Mouse (Mus musculus) right cerebral cortex, adult 2 months (tissue): ENCODE data around the gene Wdr20rt.
"Not testable (repeated sequence)": the region's sequence is repeated elsewhere in the genome, so short reads cannot be mapped to it uniquely, and the experiment has no call there.

Experiments
- DNase-seq, 2 experiments: peaks; one replicate each; pipeline ENCODE4 v3.0.0; 2021 to 2022; ENCODE audit warnings: low spot score in 2 of 2

Wdr20rt gene

DNA sequence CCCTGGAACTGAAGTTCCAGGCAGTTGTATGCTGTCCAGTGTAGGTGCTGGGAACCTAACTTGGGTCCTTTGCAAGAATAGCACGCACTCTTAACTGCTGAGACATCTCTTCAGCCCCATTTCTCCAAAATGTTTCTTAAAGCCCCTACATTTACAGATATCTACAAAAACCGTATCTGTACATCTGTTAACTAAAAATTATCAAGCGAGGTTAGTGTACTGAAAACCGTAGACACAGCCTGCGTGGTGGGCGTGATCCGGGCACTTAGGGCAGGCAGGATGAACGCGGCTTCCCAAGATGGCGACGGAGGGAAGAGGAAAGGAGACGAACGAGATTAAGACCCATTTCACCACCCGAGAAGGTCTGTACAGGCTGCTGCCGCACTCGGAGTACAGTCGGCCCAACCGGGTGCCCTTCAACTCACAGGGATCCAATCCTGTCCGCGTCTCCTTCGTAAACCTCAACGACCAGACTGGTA lies at the start of gene Wdr20rt:
Gene Wdr20rt (plus strand): TSS at position 51 of the 479 bp plus-strand sequence.
- DNase-seq: no peak

DNA sequence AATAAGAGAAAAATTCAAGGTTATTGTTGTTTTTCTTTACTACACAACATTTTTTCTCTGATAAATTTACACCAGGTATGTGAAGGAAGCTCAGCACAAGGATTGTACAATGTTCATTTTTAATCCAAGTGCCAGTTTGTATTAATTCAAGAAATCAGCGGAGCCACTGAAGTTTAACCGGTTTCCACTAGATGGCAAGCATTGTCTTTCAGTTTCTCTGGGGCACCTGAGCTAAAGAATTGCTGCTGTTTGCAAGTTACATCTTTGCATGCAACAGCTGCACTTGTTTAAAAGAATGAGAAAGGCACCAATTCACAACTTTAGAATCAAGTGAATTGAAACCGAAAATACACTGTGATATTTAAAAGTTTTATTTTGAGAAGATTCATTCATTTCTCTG lies 38.0 kb upstream of the Wdr20rt start:
- peak; percentile 22 to 56 for DNase-seq

DNA sequence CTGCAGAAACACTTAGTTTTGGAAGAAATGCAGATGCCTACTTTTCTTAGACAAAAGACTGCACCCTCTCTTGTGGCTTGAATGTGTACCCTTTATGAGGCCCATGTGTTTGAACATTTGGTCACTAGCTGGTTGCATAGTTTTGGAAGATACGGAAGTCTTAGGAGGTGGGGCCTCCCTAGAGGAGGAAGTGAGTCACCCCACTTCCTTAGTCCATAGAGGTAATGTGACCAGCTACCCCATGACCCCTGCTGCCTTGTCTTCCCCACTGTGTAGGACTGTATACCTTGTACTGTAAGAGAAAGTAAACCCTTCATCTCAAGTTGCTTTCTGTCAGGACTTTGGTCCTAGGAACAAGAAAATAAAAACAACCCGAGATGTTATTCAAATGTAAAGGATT lies 36.1 kb upstream of the Wdr20rt start:
- no peak for DNase-seq

DNA sequence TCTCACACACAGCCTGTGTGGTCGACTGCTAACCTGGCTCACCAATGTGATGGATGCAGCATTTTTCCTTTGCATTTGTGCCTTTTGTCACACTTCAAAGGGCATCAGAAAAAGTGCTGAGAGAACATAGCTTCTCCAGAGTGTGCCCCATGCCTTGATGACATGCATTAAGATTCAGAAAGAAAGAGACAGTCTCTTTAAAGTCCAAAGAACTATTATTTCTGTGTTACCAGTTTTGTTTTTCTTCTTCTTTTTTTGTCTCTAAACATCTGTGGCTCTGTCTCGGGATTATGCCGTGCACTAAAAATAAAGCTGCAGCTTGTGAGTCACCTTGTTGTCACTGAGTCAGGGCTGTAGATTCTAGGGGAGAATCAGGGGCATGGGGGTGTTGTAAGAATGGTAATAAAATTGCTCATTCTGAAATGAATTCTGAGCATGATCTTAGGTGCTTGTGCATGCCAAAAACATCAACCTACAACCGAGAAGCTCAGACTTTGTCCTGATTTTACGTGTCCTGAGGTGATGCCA lies 31.2 kb upstream of the Wdr20rt start:
- DNase-seq: peak; percentile 41 to 59

DNA sequence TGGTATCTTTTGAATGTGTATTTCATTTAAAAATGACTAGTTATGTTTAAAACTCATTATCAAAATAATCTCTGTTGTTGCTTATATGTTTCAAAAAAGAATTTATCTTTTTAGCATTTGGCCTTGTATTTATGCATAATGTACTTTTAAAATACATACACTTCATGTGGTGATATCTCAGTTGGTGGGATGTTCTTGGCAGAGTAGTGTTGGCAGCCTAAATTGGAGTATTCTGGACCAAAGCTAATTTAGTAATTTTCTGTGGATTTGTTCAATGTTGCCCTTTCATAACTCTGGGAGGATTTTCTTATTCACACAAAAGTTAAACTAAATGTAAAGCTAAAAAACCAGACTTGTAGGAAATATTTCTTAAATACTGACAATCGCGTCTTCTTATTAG lies 23.5 kb upstream of the Wdr20rt start:
- peak in 1 of 2 experiments; percentile 7 for DNase-seq

DNA sequence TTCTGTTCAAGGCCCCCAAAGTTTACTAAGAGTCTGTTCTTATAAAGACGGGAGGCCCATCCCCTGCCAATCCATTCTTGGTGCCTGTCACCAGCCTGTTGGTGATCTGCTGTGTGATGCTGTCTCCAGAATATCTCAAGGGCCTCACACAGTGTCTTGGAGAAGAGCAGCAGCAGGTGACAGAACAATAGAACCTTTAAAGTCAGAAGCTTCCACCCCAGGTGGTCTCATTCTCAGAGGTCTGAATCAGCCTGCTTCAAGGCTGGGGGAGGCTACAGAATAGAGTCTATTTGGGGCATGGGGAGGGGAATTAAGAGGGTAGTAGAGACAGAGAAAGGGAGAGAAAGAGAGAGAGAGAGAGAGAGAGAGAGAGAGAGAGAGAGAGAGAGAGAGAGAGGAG lies 18.9 kb upstream of the Wdr20rt start:
- DNase-seq: no peak

DNA sequence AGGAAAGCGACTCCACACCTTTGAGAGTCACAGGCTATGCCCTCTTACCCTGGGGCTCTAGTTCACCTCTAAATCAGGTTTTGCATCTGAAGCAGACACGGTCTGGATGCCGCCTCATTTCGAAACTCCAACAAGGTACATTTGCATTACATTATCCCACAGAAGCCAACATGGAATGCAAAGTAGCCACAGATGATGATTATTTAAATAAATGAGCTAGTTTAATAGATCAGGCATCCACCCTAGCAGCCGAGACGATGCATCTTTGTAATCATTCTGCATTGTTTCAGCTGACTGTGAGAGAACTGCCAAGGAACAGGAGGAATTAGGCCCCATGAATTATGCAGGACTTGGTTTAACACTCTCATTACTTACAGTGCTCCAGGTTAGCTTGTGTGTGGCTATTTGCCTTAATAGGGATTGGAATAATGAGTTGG lies 8.9 kb upstream of the Wdr20rt start:
- DNase-seq: no peak

DNA sequence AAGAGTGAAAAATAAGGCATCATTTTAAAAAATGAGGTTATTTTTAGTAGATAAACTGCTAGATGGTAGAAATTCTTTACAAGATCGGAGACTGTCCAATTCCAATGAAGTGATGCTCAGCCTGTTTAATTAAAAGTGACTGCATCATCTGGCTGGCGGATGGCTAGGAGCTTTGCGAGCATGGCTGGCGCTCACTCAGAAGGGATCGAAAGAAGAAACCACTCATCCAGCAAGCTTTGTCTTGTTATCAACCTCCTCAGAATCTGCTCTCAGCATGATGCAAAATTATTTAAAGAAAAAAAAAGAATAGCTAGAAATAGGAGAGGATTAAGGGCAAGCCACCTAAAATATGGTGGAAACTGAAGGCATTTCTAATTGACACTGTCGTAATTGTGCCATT lies 3.3 kb downstream of the Wdr20rt start:
- no peak for DNase-seq

DNA sequence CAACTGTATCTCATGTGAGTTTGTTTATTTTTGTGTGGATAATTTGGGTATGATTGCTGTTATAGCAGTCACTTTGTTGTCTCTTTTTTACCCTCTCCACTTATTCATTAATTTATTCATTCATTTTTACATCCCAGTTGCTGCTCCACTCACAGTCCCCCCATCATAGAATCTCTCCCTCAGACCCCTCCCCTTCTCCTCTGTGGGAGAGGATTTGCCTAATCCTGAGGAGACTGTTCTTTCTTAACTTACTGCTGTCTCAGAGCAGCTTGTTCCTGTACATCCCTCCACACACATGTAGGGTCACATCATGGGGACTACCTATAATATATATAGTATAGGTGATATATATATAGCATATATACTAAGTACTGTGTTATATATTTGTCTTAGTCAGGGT lies 3.7 kb downstream of the Wdr20rt start:
- no peak for DNase-seq

DNA sequence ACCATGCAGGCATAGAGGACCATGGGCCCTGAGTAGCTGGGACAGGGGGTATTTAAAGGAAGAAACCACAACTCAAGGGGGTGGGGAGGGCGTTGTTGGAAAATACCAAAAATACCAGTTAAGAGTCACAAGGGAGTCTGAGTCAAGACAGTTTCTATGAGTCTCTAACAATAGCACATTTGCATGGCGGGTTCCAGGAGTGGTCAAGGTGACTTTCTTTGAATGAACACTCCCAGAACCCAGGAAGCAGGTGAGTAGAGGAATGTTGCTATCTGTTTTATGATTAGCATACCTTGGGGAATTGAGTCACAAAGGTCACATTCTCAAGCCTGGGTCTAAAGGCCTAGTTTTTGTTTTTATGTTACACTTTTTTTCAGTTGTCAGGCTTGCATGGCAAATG lies 7.5 kb downstream of the Wdr20rt start:
- not testable (repeated sequence) for DNase-seq

DNA sequence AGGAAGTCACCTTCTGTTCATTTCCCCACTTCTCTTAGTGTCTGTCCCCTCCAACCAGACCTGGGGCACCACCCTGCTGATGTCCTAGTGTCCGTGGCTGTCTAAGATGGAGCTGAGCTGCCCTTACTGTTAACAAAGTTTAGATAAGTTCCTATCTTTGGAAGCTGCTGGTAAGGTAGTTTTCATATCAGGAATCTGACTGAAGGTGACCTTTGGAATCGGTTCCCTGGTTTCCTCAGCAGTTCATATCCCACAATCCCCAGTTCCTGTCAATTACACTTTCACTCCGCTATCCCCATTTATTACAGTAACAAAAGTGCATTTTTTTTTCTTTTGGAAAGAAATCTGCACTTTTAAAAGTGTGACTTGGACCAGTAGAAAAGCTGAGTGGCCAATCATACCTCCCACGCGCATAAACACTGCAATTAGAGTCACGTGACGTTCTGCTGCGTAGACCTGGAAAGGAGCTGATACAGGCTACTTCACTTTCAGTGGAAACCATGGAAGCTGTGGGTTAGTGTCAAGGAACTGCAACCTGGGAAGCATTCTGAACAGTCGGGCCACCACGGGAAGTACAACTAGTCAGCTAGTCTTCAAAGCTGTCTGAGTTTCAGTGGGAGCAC lies 24.9 kb downstream of the Wdr20rt start:
- DNase-seq: no peak

DNA sequence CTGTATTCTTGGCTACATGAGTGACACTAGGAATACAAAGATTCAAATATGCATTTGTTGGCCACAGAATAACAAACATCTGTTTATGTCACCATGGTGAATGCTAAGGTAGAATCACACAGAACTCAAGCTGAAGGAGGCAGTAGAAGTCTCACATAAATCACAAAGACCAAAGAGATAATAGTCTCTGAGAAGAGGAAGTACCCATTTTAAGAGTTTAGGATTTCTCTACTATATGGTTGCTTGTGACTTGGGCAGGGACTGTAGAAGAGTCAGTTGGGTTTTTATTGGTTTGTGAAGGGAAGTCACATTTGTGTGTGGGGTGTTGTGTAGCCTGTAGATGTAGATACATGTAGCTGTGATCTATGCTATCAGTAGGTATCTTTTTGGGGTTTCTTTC lies 31.6 kb downstream of the Wdr20rt start:
- DNase-seq: no peak

DNA sequence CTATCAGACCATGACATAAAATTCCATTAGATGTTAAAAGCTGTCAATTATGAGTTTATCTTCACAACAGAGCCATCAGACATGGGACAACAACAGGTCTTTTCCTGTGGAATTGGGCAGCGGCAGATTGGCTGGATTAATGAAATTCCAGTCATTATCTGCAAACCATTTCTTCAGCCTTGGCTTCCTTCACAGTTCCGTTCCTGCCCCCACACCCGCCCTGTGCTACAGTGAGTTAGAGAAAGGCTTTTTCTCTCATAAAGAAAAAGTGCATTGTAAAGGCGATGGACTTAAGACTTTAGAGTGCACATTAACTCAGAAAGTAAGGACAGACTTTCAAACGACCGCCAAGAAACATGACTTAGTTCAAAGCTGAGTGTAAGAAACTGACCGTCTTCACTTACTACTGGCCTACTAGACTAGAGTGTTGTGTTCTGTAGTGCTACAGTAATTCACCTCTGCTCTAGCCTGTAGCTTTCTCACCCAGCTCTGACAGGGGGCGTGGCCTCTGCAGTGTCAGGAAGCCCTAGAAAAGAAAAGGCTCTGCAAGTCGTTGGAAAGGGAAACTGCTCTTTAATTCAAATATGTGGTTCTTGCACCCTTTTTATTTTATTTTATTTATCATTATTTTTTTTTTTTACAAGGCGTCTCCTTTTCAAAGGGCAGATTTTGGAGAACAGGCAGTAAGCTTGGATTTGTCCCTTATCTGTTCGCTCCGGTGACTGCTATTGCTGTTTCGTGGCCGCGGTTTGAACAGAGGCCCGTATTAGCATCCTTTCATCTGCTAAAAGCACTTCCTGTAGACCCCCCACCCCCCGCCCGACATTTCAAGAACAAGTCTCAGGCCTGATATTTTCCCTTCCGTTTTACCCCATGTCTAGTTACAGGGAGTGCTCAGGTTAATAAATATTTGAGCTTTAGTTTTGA lies 33.2 kb downstream of the Wdr20rt start:
- peak; percentile 5 to 15 for DNase-seq

DNA sequence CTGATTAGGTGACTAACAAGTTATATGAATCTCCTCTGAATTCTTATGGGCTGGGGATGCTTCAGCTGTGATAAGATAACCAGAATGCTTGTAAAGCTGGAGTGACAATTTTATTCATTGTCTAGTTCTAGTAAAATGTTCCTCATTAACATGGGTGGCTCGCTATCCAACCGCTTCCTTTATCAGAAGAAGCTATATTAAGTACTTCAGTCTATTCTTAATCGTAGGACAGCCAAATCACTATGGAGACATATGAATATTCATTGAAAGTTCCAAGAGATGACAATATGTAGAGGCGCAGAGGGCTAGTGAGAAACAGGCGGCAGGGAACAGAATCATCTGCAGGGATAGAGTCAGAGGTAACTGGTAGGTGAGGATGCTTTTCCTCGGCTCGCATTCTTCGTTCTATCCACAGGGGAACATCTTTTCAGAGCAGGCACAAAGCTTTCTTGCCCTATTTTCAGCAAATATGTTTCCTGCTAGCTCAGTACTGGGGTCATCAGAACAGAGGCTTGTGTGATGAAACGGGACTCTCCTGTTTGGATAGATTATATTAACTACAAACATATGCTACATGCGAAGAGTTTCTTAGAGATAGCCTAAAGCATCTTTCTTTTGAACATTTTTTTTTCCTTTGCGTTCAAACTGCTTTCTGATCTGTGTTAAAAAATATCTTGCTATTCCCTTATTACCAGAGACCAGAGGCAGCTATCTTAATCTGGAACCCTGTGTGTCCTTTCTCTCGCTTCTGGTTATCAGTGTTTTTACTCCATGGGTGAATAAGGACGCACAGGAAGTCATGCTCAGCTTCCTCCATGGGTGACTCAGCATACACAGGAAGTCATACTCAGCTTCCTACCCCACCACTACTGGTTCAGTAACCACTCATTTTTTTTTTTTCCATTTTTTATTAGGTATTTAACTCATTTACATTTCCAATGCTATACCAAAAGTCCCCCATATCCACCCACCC lies 34.1 kb downstream of the Wdr20rt start:
- DNase-seq: peak; percentile 23 to 29

DNA sequence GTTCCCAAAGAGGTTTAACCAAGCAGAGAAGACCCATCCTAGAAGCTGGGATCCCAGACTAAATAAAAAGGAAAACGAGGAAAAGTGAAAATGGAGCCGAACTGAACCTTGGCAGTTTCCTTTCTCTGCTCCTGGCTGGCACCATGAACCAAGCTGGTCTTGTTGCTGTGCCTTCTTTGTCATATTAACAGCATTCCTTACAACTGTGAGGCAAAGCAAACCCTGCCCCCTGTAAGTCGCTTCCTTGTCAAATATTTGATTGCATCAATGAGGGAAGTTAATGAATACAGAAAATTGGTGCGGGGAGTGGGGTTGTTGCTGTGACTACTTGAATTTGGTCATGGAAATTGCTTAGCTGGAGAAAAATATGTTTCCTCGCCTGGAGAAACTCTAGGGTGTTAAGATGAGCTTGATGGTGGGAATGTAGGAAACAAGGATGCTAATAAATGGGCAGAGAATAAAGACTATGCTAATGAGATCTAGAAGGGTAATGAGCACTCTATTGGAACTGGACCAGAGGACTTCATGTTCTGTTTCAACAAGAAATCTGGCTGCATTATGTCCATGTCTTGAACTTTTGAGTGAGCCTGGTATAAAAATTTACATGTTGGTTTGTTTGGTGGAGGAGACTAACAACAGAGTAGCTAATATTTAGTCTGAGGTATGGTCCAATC lies 43.1 kb downstream of the Wdr20rt start:
- no peak for DNase-seq

DNA sequence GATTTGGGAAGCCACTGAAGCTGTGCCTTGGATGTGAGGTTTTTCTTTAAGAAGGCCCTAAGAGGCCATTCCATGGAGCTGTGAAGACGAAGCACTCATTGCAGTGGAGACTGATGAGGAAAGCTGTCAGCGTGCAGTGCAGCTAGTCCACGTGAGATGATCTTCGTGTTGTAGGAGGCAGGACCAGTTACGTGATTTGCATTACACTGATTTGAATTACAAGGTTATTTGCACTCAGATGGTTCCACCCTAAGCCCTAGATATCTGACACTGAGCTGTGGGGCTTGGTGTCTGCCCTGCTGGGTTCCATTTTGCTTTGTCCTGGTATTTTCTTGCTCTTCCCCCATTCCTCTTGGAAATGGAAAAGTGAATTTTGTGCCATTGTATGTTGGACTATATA lies 44.1 kb downstream of the Wdr20rt start:
- no peak for DNase-seq

DNA sequence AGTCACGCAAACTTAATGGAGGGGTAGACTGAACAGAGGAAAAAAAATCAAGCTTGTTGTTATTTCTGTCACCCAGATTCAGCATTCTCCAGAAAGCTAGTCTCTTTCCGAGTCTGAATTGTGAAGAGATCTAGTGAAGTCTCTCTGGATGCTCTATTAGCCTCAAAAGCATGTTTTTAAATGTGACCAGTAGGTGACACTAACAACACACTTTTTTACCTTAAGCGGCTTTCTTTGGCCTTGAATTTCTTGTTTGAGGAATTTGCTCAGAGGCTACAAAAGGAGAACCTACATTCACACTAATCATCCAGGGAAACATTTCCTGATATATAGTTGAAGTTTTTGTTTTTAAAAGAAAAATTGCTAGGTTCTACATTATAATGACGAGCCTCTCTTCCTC lies 48.5 kb downstream of the Wdr20rt start:
- no peak for DNase-seq
